Mouse (Mus musculus): ENCODE results near the gene Nop9. TPM values are rescaled to one million over a fixed set of nuclear protein-coding genes. Genes with fewer than 3 reads are reported as not detected.
A peak's percentile ranks its signal among the peaks of the same experiment; 100 is the strongest.

Gene Nop9
- polyA plus RNA-seq, 1 experiment: 16.8 TPM

GRCm38 (mm10) chr14:55763166-55763565 is 17.7 kb downstream of the Nop9 start:
- TF ChIP-seq POLR2A (IDR thresholded peaks at IDR 0.05; ENCODE audit: borderline replicate concordance, extremely low read depth, low read depth, low read length) (no peak), CTCF (IDR thresholded peaks at IDR 0.05; ENCODE audit: insufficient read depth, low read length) (no peak)
- no peak overlapping the region for H3K4me3 ChIP-seq (replicated peaks; ENCODE audit: extremely low read depth, low read depth, low read length)
- DNase-seq: peak; percentile 49
- 28% methylated on average over 7 of the region's 7 CpGs for WGBS
- H3K4me1 ChIP-seq (ENCODE audit: control insufficient read depth, insufficient read depth, low read length): peaks cover 11% of the 10 kb centered on the region; the same call in 1 of the 2 replicates

GRCm38 (mm10) chr14:55765696-55766095 is 20.2 kb downstream of the Nop9 start, which contains the start of gene Ltb4r1:
Gene Ltb4r1, plus strand, starts transcription at chr14:55765962.
- no peak for DNase-seq
- TF ChIP-seq POLR2A (IDR thresholded peaks at IDR 0.05; ENCODE audit: borderline replicate concordance, extremely low read depth, low read depth, low read length) (no peak), CTCF (IDR thresholded peaks at IDR 0.05; ENCODE audit: insufficient read depth, low read length) (no peak)
- Histone ChIP-seq H3K4me3 (replicated peaks; ENCODE audit: extremely low read depth, low read depth, low read length) (no peak within 1 kb of the TSS), H3K4me1 (ENCODE audit: control insufficient read depth, insufficient read depth, low read length) (peaks cover 12% of the 10 kb centered on the region; the same call in 1 of the 2 replicates)
- 40% methylated on average over 4 of the region's 4 CpGs for WGBS

- TF ChIP-seq CTCF (IDR thresholded peaks at IDR 0.05; ENCODE audit: insufficient read depth, low read length) (0 out of 2 replicates have a peak, but pooled peaks have one; percentile 9), POLR2A (IDR thresholded peaks at IDR 0.05; ENCODE audit: borderline replicate concordance, extremely low read depth, low read depth, low read length) (no peak)
- 13% methylated on average over 52 of the region's 52 CpGs for WGBS
- Histone ChIP-seq H3K4me1 (ENCODE audit: control insufficient read depth, insufficient read depth, low read length) (peaks cover 7% of the 10 kb centered on the region; the same call in 1 of the 2 replicates), H3K4me3 (replicated peaks; ENCODE audit: extremely low read depth, low read depth, low read length) (peak overlapping the region; percentile 15)
- DNase-seq: peak; percentile 63
Observed at GRCm38 (mm10) chr14:55767519-55768414, 22.3 kb downstream of the Nop9 start.

GRCm38 (mm10) chr14:55768555-55768954 is 23.1 kb downstream of the Nop9 start:
- Histone ChIP-seq H3K4me1 (ENCODE audit: control insufficient read depth, insufficient read depth, low read length) (peaks cover 5% of the 10 kb centered on the region; the same call in 1 of the 2 replicates), H3K4me3 (replicated peaks; ENCODE audit: extremely low read depth, low read depth, low read length) (no peak overlapping the region)
- TF ChIP-seq CTCF (IDR thresholded peaks at IDR 0.05; ENCODE audit: insufficient read depth, low read length) (no peak), POLR2A (IDR thresholded peaks at IDR 0.05; ENCODE audit: borderline replicate concordance, extremely low read depth, low read depth, low read length) (no peak)
- 64% methylated on average over 6 of the region's 6 CpGs for WGBS
- no peak for DNase-seq

GRCm38 (mm10) chr14:55769087-55769703 is 23.7 kb downstream of the Nop9 start:
- no peak for TF ChIP-seq POLR2A (IDR thresholded peaks at IDR 0.05; ENCODE audit: borderline replicate concordance, extremely low read depth, low read depth, low read length)
- H3K4me1 ChIP-seq (ENCODE audit: control insufficient read depth, insufficient read depth, low read length): peaks cover 5% of the 10 kb centered on the region; the same call in 1 of the 2 replicates
- 84% methylated on average over 16 of the region's 16 CpGs for WGBS
- H3K4me3 ChIP-seq (replicated peaks; ENCODE audit: extremely low read depth, low read depth, low read length): no peak overlapping the region
- DNase-seq: no peak

- H3K4me1 ChIP-seq (ENCODE audit: control insufficient read depth, insufficient read depth, low read length): peaks cover 11% of the 10 kb centered on the region
- no peak overlapping the region for H3K4me3 ChIP-seq (replicated peaks; ENCODE audit: extremely low read depth, low read depth, low read length)
- no peak for DNase-seq
- WGBS: 39% methylated on average over 7 of the region's 7 CpGs
- TF ChIP-seq CTCF (IDR thresholded peaks at IDR 0.05; ENCODE audit: insufficient read depth, low read length) (no peak), POLR2A (IDR thresholded peaks at IDR 0.05; ENCODE audit: borderline replicate concordance, extremely low read depth, low read depth, low read length) (no peak)
Observed at GRCm38 (mm10) chr14:55776711-55777110, 31.2 kb downstream of the Nop9 start.

- no peak for TF ChIP-seq POLR2A (IDR thresholded peaks at IDR 0.05; ENCODE audit: borderline replicate concordance, extremely low read depth, low read depth, low read length)
- TF ChIP-seq CTCF (IDR thresholded peaks at IDR 0.05; ENCODE audit: insufficient read depth, low read length): no peak
- WGBS: 20% methylated on average over 3 of the region's 3 CpGs
- Histone ChIP-seq H3K4me3 (replicated peaks; ENCODE audit: extremely low read depth, low read depth, low read length) (no peak overlapping the region), H3K4me1 (ENCODE audit: control insufficient read depth, insufficient read depth, low read length) (peaks cover 14% of the 10 kb centered on the region)
- no peak for DNase-seq
Observed at GRCm38 (mm10) chr14:55777176-55777575, 31.7 kb downstream of the Nop9 start.

GRCm38 (mm10) chr14:55777806-55778205 is 32.3 kb downstream of the Nop9 start:
- TF ChIP-seq CTCF (IDR thresholded peaks at IDR 0.05; ENCODE audit: insufficient read depth, low read length) (no peak), POLR2A (IDR thresholded peaks at IDR 0.05; ENCODE audit: borderline replicate concordance, extremely low read depth, low read depth, low read length) (no peak)
- Histone ChIP-seq H3K4me1 (ENCODE audit: control insufficient read depth, insufficient read depth, low read length) (peaks cover 14% of the 10 kb centered on the region), H3K4me3 (replicated peaks; ENCODE audit: extremely low read depth, low read depth, low read length) (no peak overlapping the region)
- WGBS: 81% methylated on average over 11 of the region's 11 CpGs
- no peak for DNase-seq

- no peak for DNase-seq
- 86% methylated on average over 15 of the region's 15 CpGs for WGBS
- Histone ChIP-seq H3K4me1 (ENCODE audit: control insufficient read depth, insufficient read depth, low read length) (peaks cover 14% of the 10 kb centered on the region), H3K4me3 (replicated peaks; ENCODE audit: extremely low read depth, low read depth, low read length) (no peak overlapping the region)
- TF ChIP-seq POLR2A (IDR thresholded peaks at IDR 0.05; ENCODE audit: borderline replicate concordance, extremely low read depth, low read depth, low read length) (no peak), CTCF (IDR thresholded peaks at IDR 0.05; ENCODE audit: insufficient read depth, low read length) (no peak)
Observed at GRCm38 (mm10) chr14:55778686-55779085, 33.2 kb downstream of the Nop9 start.
